Mouse (Mus musculus) olfactory bulb, adult 2 months (tissue): Measurements from ENCODE around the gene Zscan5b.

Source experiments
- CTCF ChIP-seq: fragments of 200-500 bp; IDR thresholded peaks from 2 replicates; pipeline ENCODE4 v1.5.1; 2012; ENCODE audit warnings: low read depth, mild to moderate bottlenecking, low read length, moderate library complexity; ENCODE audit not compliant: insufficient read depth
- POLR2A ChIP-seq: fragments of 200-500 bp; IDR thresholded peaks from 2 replicates; pipeline ENCODE4 v1.6.1; 2012; ENCODE audit warnings: mild to moderate bottlenecking, low read depth, low read length, moderate library complexity; ENCODE audit not compliant: insufficient read depth

- TF ChIP-seq POLR2A (no peak), CTCF (no peak)
Measured at GRCm38 (mm10) chr7:6258232-6259220, 36.4 kb downstream of the Zscan5b start.
